15 mouse cellular contexts compared by ENCODE assay signal in genomic region chr2:138267852-138268513, GRCm38 (mm10). TPM values are rescaled to one million over a fixed set of nuclear protein-coding genes. Genes with fewer than 3 reads are reported as not detected.
DNase-seq lines count a peak whose midpoint lies in the region; ATAC-seq and TF ChIP-seq lines count a peak whose summit lies in the region.
"Had no signal": no experiment of that assay in that cellular context is flagged by ENCODE, and none has a peak within 500 bp of the region (broad histone marks: within the 10 kb centered on the region; RNA-seq: fewer than 3 reads in every experiment).

No protein-coding gene starts in this region.

- no peak overlapping the region for H3K4me3 ChIP-seq in heart, embryonic 12.5 days
- H3K4me3 ChIP-seq in heart, embryonic 10.5 days: no peak overlapping the region
- H3K4me3 ChIP-seq in lung, postnatal 0 days (ENCODE audit: low read depth, low read length): no peak overlapping the region
- H3K4me3 ChIP-seq in intestine, embryonic 16.5 days (ENCODE audit: low read length): no peak overlapping the region
- H3K4me3 ChIP-seq in stomach, embryonic 14.5 days (ENCODE audit: low read depth, low read length): no peak overlapping the region
- H3K4me3 ChIP-seq in hindbrain, embryonic 11.5 days (ENCODE audit: low read depth, low read length): no peak overlapping the region

- H3K4me2 ChIP-seq in heart, embryonic 12.5 days: no peak overlapping the region
- no peak overlapping the region for H3K4me2 ChIP-seq in lung, postnatal 0 days (replicated peaks; ENCODE audit: low read depth, low read length)
- H3K4me2 ChIP-seq in intestine, embryonic 16.5 days (ENCODE audit: low read depth, low read length): peak overlapping the region; percentile 40
- H3K4me2 ChIP-seq in stomach, embryonic 14.5 days (replicated peaks; ENCODE audit: low read depth, low read length): no peak overlapping the region
- H3K4me2 ChIP-seq in hindbrain, embryonic 11.5 days (replicated peaks; ENCODE audit: low read depth, low read length): no peak overlapping the region
- H3K4me2 ChIP-seq: lung, embryonic 14.5 days had no signal

- H3K27ac ChIP-seq in heart, embryonic 12.5 days (ENCODE audit: poor library complexity, severe bottlenecking): no peak overlapping the region
- no peak overlapping the region for H3K27ac ChIP-seq in heart, embryonic 10.5 days
- peak overlapping the region; percentile 14; the same call in 1 of the 2 replicates for H3K27ac ChIP-seq in lung, postnatal 0 days (ENCODE audit: low read length)
- peak overlapping the region; percentile 69 for H3K27ac ChIP-seq in intestine, embryonic 16.5 days (ENCODE audit: low read length)
- peak overlapping the region; percentile 3; the same call in 1 of the 2 replicates for H3K27ac ChIP-seq in stomach, embryonic 14.5 days (ENCODE audit: low read length)
- no peak overlapping the region for H3K27ac ChIP-seq in hindbrain, embryonic 11.5 days (ENCODE audit: low read depth, low read length)

- DNase-seq in heart, embryonic 10.5 days (ENCODE audit: low spot score): no peak
- peak; percentile 31 for DNase-seq in lung, postnatal 0 days (ENCODE audit: low spot score)
- DNase-seq in lung, postnatal 25 days (ENCODE audit: low spot score): no peak
- no peak for DNase-seq in hindbrain, embryonic 11.5 days (ENCODE audit: low spot score)
- no peak for DNase-seq in frontal cortex, adult 2 months (ENCODE audit: extremely low spot score in 1 of 2, low spot score in 1 of 2)
- DNase-seq: adrenal gland, postnatal 10 days; cerebellum, adult 11-12 months; heart, postnatal 36 days; lung, embryonic 14.5 days; spleen, adult 18-20 months had no signal

- H3K36me3 ChIP-seq in heart, embryonic 12.5 days: no peaks in the 10 kb centered on the region
- no peaks in the 10 kb centered on the region for H3K36me3 ChIP-seq in heart, embryonic 10.5 days
- H3K36me3 ChIP-seq in lung, postnatal 0 days (ENCODE audit: insufficient read depth, low read length): no peaks in the 10 kb centered on the region
- H3K36me3 ChIP-seq in intestine, embryonic 16.5 days (ENCODE audit: control insufficient read depth, insufficient read depth, low read length): no peaks in the 10 kb centered on the region
- H3K36me3 ChIP-seq in stomach, embryonic 14.5 days (ENCODE audit: control insufficient read depth, insufficient read depth, low read length): no peaks in the 10 kb centered on the region
- no peaks in the 10 kb centered on the region for H3K36me3 ChIP-seq in hindbrain, embryonic 11.5 days (ENCODE audit: control insufficient read depth, insufficient read depth, low read length)

- no peaks in the 10 kb centered on the region for H3K27me3 ChIP-seq in heart, embryonic 12.5 days (replicated peaks)
- H3K27me3 ChIP-seq in heart, embryonic 10.5 days (ENCODE audit: insufficient read depth, poor library complexity, severe bottlenecking): no peaks in the 10 kb centered on the region
- no peaks in the 10 kb centered on the region for H3K27me3 ChIP-seq in lung, postnatal 0 days (replicated peaks; ENCODE audit: insufficient read depth, low read length)
- no peaks in the 10 kb centered on the region for H3K27me3 ChIP-seq in intestine, embryonic 16.5 days (replicated peaks; ENCODE audit: control insufficient read depth, insufficient read depth, low read length)
- H3K27me3 ChIP-seq in stomach, embryonic 14.5 days (ENCODE audit: control insufficient read depth, insufficient read depth, low read length): no peaks in the 10 kb centered on the region
- no peaks in the 10 kb centered on the region for H3K27me3 ChIP-seq in hindbrain, embryonic 11.5 days (ENCODE audit: control insufficient read depth, insufficient read depth, low read length)
- H3K27me3 ChIP-seq: Patski had no signal

- no peak overlapping the region for H3K9ac ChIP-seq in heart, embryonic 12.5 days
- H3K9ac ChIP-seq in lung, postnatal 0 days (replicated peaks; ENCODE audit: low read depth): no peak overlapping the region
- H3K9ac ChIP-seq in intestine, embryonic 16.5 days (ENCODE audit: low read depth, low read length): no peak overlapping the region
- no peak overlapping the region for H3K9ac ChIP-seq in stomach, embryonic 14.5 days (replicated peaks; ENCODE audit: low read depth, low read length)
- H3K9ac ChIP-seq in hindbrain, embryonic 11.5 days (ENCODE audit: low read depth, low read length): no peak overlapping the region
- H3K9ac ChIP-seq: lung, embryonic 14.5 days had no signal

- peak; percentile 36; the same call in 1 of the 2 replicates for TF ChIP-seq EP300 in lung, postnatal 0 days (IDR thresholded peaks at IDR 0.05)

- ATAC-seq in heart, embryonic 12.5 days (ENCODE audit: insufficient number of reproducible peaks, low FRiP score): 0 out of 2 replicates have a peak, but pooled peaks have one; percentile 22
- peak; percentile 51 for ATAC-seq in lung, postnatal 0 days
- ATAC-seq in intestine, embryonic 16.5 days: peak; percentile 97
- peak; percentile 72 for ATAC-seq in stomach, embryonic 14.5 days (ENCODE audit: insufficient number of reproducible peaks, insufficient read depth, low FRiP score, low read depth)
- no peak for ATAC-seq in hindbrain, embryonic 11.5 days (ENCODE audit: low FRiP score)
- ATAC-seq: CD4-positive, CD25-positive, alpha-beta regulatory T cell, adult 4 months; Patski had no signal

- 40% methylated on average over 4 of the region's 4 CpGs for WGBS in heart, embryonic 12.5 days
- 57% methylated on average over 4 of the region's 4 CpGs for WGBS in heart, embryonic 10.5 days
- 32% methylated on average over 4 of the region's 4 CpGs for WGBS in lung, postnatal 0 days
- WGBS in intestine, embryonic 16.5 days: 39% methylated on average over 4 of the region's 4 CpGs
- WGBS in stomach, embryonic 14.5 days: 26% methylated on average over 4 of the region's 4 CpGs
- WGBS in hindbrain, embryonic 11.5 days: 71% methylated on average over 4 of the region's 4 CpGs

- TF ChIP-seq CTCF in lung, postnatal 0 days (IDR thresholded peaks at IDR 0.05): no peak

- peaks cover 43% of the 10 kb centered on the region for H3K4me1 ChIP-seq in heart, embryonic 12.5 days (replicated peaks)
- H3K4me1 ChIP-seq in heart, embryonic 10.5 days: peaks cover 37% of the 10 kb centered on the region
- peaks cover 25% of the 10 kb centered on the region for H3K4me1 ChIP-seq in lung, postnatal 0 days (ENCODE audit: insufficient read depth, low read depth, low read length)
- peaks cover 33% of the 10 kb centered on the region for H3K4me1 ChIP-seq in intestine, embryonic 16.5 days (ENCODE audit: control insufficient read depth, insufficient read depth, low read length)
- peaks cover 45% of the 10 kb centered on the region for H3K4me1 ChIP-seq in stomach, embryonic 14.5 days (ENCODE audit: control insufficient read depth, insufficient read depth, low read length)
- H3K4me1 ChIP-seq in hindbrain, embryonic 11.5 days (replicated peaks; ENCODE audit: control insufficient read depth, insufficient read depth, low read length): peaks cover 3% of the 10 kb centered on the region; the same call in 1 of the 2 replicates

- H3K9me3 ChIP-seq in heart, embryonic 12.5 days (replicated peaks): no peaks in the 10 kb centered on the region; the same call in 1 of the 2 replicates
- H3K9me3 ChIP-seq in heart, embryonic 10.5 days: no peaks in the 10 kb centered on the region
- no peaks in the 10 kb centered on the region for H3K9me3 ChIP-seq in lung, postnatal 0 days (ENCODE audit: low read length)
- H3K9me3 ChIP-seq in intestine, embryonic 16.5 days (ENCODE audit: control insufficient read depth, low read length): no peaks in the 10 kb centered on the region
- H3K9me3 ChIP-seq in stomach, embryonic 14.5 days (ENCODE audit: control insufficient read depth, low read depth, low read length): no peaks in the 10 kb centered on the region
- no peaks in the 10 kb centered on the region for H3K9me3 ChIP-seq in hindbrain, embryonic 11.5 days (ENCODE audit: control insufficient read depth, low read length)

RNA-seq across cellular contexts. Expression of gene Btbd3, which starts 11.6 kb away (rescaled TPM):
- polyA plus RNA-seq in heart, embryonic 12.5 days (2016; fragmentation: Nextera tagmentation; extraction: Ambion mirVana): 8.1 and 9.3 TPM in 2 replicates
- polyA plus RNA-seq in heart, embryonic 10.5 days (2016; fragmentation: Nextera tagmentation; extraction: Ambion mirVana): 7.0 and 7.6 TPM in 2 replicates
- polyA plus RNA-seq in lung, postnatal 0 days (2015; fragmentation: Nextera tagmentation; extraction: Ambion mirVana): 53.7 and 58.6 TPM in 2 replicates
- polyA plus RNA-seq in intestine, embryonic 16.5 days (2015; fragmentation: Nextera tagmentation; extraction: Ambion mirVana): 17.9 and 19.8 TPM in 2 replicates
- polyA plus RNA-seq in stomach, embryonic 14.5 days (2014; fragmentation: Nextera tagmentation; extraction: Ambion mirVana): 35.7 and 36.5 TPM in 2 replicates
- polyA plus RNA-seq in hindbrain, embryonic 11.5 days (2014; fragmentation: Nextera tagmentation; extraction: Ambion mirVana): 19.3 and 21.0 TPM in 2 replicates
- 91.9 and 106 TPM in 2 replicates for polyA plus RNA-seq in frontal cortex, adult 2 months (2012; rRNA removed)
- polyA plus RNA-seq: CD4-positive, CD25-positive, alpha-beta regulatory T cell, adult 4 months had no signal

Comparison
In these comparisons a context has a peak if more than half of its experiments do, and no peak if none do; other contexts are left out.
1. H3K27ac ChIP-seq: peak in lung, postnatal 0 days (single experiment), intestine, embryonic 16.5 days (single experiment) and stomach, embryonic 14.5 days (single experiment); none in heart, embryonic 12.5 days (single experiment), heart, embryonic 10.5 days (single experiment) and hindbrain, embryonic 11.5 days (single experiment).